Mouse (Mus musculus) left cerebral cortex, postnatal 36 days (tissue): ENCODE data around the gene Arfgap2. TPM values are rescaled to one million over a fixed set of nuclear protein-coding genes. Genes with fewer than 3 reads are reported as not detected.
"Not testable (repeated sequence)": the region's sequence is repeated elsewhere in the genome, so short reads cannot be mapped to it uniquely, and the experiment has no call there.

ENCODE experiments used
- DNase-seq, 2 experiments: peaks; one replicate each; pipeline ENCODE4 v3.0.0; 2021 to 2022; ENCODE audit warnings: low spot score in 2 of 2, mixed read lengths in 1 of 2
- intact Hi-C: fragments of 180-260 bp; cut with DNase I; formaldehyde crosslinking; loops from one replicate; pipeline ENCODE4 v1.15.1; 2025
- total RNA-seq, 2 experiments: library from RNA; stranded (reverse); gene quantifications; 2 replicates each; pipeline ENCODE4 v1.2.3; 2021

Gene Arfgap2
- 10 to 100 TPM; 66.2 to 78.1 TPM for total RNA-seq

DNA sequence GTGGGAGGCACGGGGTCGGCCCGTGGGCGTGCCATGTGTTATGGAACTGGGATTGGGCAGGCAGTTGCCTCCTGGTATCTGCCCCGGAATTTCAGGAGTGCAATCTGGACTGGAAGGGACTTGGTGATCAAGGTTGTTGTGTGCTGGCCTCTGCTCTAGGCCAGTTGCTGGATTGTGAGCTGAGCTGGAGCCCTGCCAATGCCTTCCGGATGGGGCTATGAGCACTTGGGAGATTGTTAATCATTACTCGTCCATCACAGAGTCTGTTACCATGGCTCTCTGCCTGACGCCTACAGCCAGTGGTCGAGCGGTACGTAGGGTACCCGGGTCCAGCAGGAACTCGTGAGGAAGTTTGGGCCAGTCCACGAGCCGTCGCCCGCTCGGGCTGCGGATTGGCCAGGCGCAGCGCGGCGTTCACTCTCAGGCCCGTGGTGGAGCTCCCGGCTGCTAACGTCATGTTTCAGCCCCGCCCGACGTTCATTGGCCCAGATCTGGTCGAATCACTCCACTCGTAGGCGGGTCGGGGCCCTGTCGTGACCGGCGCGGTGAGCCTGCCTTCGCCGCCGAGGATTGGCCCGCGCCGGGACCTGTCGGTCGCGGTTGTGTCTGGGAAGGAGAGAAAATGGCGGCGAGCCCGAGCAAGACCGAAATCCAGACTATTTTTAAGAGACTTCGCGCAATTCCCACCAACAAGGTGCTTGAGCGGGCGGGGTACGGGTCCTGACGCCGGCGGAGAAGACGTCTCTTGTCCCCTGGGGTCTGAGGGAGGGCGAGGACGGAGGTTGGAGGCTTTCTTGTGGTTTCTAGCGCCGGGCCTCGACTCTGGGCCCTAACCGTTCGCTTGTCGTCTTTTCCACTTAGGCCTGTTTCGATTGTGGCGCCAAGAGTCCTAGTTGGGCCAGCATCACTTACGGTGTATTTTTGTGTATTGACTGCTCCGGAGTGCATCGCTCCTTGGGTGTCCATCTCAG lies at the start of gene Arfgap2:
Arfgap2 (plus strand) TSS at position 264 of the 971 bp plus-strand sequence.
- DNase-seq: peak; percentile 99
- intact Hi-C loops: no loop called here

DNA sequence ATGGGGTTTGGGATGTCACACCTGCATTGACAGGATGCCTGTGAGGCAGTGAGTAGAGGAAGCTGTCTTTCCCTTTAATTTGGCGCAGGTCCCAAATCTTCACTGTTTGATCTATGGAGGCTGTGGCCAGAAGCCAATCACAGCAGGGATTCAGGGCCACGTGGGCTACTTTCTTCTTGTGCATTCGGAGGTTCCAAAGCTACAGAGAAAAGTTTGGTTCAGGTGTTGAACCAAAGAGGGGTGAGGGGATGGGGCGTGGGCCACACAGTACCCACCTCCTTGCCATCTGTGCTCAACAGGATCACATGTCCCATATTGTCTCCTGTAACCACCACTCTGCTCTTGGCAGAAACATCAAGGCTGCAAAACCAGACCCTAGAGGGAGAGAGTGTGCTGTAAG lies 47.7 kb upstream of the Arfgap2 start:
- DNase-seq: no peak
- intact Hi-C loops: loop anchor here (2.0 kb wide), 1 partner anchor 14 kb away; the partner anchor contains the start of genes Acp2 and Nr1h3

DNA sequence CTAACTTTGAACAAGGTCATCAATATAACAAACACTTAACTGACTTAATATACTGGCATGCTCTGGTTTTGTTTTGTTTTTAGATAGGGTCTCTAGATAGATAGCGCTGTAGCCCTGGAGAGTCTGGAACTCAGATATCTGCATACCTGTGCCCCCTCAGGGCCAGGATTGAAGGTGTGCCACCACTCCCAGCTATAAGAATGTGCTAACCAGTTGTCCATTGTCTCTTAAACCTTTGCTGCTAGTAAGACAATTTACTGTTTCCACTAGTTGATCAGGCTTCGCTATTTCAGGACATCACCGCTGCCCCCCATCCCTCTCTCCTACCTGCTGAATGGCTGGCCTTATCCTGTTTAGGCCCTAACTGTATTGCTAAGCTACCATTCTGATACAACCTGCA lies 44.3 kb upstream of the Arfgap2 start:
- intact Hi-C loops: no loop called here
- no peak for DNase-seq

DNA sequence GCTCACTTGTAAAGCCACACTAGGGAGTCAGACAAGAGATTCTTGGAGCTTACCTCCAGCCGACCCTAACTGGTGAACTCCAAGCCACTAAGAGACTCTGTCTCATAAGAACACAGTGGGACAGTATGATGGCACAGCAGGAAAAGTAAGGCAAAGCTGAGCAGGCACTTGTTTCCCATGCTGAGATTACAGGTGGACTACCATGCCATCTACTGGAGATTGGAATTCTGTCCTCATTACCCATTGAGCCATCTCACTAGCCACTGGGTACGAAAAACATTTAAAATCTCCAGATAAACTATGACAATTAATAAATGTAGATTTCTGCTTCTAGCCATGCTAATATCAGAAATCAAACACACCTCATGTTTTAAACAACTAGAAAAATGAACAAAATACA lies 41.2 kb upstream of the Arfgap2 start:
- intact Hi-C loops: no loop called here
- DNase-seq: no peak

DNA sequence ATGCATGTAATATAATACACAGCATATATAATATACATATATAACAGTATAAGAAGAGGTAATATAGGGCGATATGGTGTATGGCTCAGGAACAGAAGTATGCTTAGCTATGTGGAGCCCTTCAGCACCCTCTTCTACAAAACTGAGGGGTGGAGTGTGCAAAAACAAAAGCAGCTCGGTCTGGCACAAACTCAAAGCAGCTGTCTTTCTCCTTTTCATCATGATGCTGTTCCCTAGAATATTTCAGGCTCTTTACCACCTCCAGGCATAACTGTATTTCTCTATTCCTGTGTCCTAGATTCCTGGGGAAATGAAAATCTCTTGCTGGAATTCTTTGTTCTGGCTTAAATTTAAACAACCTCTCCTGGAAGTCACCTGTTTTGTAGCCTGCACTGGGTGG lies 35.0 kb upstream of the Arfgap2 start:
- intact Hi-C loops: no loop called here
- DNase-seq: peak; percentile 37 to 46

DNA sequence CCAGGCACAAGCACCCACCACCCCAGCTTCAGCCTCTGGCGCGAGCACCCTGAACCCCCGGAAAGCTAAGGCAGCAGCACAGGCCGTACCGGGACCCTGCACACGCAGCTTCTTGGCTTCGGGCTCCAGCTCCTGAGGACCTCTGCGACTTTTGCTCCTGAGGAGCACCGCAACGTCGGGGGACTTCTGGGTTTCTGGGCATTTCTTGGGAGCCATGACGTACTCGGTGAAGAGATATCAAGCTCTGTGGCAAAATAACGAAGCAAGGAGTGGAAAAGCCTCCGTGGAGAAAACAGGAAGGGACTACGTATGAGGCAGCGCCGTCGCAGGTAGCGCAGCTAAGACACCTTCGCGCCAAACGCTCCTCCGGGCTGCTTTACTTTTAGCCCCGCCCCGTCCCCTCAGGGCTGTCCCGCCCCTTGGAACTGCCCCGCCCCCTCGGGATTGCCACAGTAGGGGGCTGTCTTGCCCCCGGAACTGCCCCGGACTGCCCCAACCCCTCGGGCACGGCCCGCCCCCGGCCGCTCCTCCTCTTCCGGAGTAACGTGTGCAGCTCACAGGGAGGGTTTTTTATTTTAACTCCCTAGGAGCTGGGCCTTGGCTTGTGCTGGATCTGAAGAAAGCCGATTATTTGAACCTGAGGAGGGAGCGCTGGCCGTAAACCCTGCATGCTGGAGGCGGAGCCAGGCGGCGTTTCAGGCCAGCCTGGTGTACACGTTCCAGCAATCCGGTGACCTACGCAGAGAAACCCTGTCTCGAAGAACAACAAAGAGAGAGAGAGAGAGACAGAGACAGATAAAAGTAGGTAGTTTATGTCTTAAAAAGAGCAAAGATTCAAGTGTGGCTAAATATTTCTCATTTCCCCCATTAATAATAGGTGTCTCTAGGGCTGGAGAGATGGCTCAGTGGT lies 27.9 kb upstream of the Arfgap2 start, which contains the start of gene Ddb2:
Ddb2 (minus strand) TSS at position 382 of the 910 bp plus-strand sequence.
- peak; percentile 85 to 86 for DNase-seq
- intact Hi-C loops: loop anchor here (2.0 to 5.0 kb wide), 2 partner anchors 35 to 54 kb away; partner anchors contain the start of genes Acp2, Madd and Nr1h3

DNA sequence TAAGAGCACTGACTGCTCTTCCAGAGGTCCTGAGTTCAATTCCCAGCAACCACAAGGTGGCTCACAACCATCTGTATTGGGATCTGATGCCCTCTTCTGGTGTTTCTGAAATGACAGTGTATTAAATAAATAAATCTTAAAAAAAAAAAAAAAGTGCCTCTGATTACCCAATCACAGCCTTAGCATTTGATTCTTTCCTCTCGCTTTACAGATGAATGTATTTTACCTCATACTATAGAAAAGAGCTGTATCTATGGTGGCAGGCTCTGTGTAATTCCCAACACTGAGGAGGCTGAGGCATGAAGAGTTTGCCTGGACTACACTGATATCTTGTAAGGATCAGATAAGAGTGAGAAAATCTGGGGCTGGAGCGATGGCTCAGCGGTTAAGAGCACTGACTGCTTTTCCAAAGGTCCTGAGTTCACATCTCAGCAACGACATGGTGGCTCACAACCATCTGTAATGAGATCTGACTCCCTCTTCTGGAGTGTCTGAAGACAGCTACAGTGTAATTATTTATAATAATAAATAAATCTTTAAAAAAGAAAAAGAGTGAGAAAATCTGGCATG lies 27.2 kb upstream of the Arfgap2 start:
- not testable (repeated sequence) for DNase-seq
- intact Hi-C loops: loop anchor here (2.0 to 5.0 kb wide), 2 partner anchors 35 to 55 kb away; partner anchors contain the start of genes Acp2, Madd and Nr1h3

DNA sequence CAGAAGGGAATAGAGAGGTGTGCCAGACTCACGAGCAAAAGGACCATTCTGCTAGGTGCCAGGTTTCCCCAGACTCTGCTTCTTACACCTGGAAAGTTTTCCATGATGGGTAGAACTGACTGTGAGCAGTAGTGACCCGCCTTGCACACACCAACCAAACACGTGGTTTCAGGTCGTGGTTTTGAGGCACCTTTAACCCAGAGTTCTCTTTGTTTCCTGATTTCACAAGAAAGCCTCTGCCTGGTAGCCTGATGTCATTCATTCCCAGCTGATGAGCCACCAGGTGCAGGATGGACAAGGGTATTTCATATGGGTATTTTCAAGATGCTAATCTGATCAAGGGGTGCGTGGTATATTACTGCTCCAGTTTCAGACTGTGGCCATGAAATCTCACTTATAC lies 22.2 kb upstream of the Arfgap2 start:
- intact Hi-C loops: no loop called here

DNA sequence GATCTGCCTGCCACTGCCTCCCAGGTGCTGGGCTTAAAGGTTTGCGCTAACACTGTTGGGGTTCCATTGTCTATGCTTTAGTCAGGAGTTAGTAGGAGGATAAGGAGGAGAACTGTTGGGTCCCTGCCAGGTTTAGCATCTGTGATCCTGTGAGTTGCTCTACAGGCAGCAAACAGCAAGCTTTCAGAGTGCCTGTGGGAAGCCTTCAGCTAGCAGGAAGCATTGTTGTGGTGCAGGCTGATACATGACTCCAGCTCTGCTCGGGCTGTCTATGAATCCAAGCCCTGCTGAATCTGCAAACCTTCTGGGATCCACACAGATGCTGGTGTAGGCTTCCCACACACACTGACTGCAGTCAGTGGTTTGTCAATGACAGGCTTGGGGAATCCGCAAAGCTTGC lies 21.4 kb upstream of the Arfgap2 start:
- intact Hi-C loops: no loop called here
- peak; percentile 59 for DNase-seq

More for the DNA sequence above, 22.2 kb upstream of the Arfgap2 start:
- no peak for DNase-seq

DNA sequence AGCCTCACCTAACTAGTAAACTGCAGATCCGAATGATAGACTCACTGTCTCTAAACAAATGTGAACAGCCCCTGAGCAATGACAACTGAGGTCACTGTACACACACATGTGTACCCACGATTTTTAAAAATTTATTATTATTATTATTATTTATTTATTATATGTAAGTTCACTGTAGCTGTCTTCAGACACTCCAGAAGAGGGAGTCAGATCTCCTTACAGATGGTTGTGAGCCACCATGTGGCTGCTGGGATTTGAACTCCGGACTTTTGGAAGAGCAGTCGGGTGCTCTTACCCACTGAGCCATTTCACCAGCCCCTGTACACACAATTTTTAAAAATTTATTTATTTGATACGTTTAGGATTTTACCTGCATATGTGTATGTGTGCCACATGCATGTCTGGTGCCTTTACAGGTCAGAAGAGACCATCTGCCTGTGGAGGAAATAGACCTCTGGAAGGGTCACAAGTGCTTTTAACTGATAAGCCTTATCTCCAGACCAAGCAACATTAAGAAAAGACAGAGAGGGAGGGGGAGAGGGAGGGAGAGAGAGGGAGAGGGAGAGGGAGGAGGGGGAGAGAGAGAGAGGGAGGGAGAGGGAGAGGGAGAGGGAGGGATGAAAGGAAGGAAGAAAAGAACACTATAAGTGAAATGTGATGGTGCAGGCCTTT lies 20.1 kb upstream of the Arfgap2 start:
- intact Hi-C loops: no loop called here
- no peak for DNase-seq

DNA sequence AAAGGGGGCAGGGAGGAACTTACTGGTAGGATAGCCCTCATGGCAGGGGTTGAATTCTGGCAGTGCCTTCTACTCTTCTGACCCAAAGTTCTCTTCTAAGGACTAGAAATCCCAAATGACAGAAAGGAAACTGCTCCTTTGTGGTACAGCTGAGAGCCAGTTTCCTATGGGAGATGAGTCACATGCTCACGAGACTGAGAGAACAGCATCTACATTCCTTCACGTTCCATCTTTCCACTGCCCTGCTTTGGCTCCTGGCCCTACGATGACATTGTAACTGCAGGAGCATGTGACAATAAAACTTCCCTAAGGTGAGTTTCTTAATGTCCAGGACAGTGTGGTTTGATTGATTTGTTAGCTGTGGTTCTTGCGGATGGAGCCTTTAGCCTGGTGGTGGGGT lies 16.4 kb upstream of the Arfgap2 start:
- intact Hi-C loops: no loop called here
- DNase-seq: no peak

DNA sequence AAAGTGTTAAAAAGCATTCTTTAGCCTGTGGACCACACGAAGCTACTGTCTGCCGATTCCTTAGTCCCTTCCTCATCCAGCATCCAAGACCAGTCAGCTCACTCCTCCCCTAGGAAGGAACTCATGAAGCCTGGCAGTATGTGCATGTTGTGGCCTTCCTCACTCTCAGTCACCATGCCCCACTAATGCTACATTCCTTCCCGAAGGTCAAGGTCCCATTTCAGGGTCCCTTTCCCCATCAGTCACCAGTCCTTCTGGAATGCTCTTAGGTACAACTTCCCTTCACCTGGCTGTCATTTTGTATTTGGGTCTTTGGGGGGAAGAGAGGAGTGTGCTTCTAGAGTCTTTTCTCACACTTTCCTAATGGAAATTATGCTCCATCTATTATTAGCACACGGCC lies 12.8 kb upstream of the Arfgap2 start:
- intact Hi-C loops: no loop called here
- DNase-seq: no peak

DNA sequence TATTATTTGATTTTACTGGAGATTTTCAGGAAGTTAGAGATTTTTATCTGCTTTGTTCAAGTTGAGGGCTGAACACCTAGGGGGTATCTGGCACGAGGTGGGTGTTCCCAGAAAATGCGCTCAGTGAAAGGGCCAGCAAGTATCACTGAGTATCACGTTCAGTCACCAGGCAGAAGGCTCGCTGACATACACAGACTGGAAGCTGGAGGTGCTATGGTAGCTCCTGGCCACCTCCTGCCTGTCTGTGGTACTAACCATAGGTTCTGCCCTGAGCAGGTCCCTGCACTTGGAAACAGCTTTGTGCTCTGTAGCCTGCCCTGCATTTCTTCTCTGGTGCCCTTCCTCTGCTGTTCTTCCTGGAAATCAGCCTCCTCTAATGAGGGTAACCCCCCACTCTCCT lies 12.3 kb upstream of the Arfgap2 start:
- DNase-seq: no peak
- intact Hi-C loops: no loop called here

DNA sequence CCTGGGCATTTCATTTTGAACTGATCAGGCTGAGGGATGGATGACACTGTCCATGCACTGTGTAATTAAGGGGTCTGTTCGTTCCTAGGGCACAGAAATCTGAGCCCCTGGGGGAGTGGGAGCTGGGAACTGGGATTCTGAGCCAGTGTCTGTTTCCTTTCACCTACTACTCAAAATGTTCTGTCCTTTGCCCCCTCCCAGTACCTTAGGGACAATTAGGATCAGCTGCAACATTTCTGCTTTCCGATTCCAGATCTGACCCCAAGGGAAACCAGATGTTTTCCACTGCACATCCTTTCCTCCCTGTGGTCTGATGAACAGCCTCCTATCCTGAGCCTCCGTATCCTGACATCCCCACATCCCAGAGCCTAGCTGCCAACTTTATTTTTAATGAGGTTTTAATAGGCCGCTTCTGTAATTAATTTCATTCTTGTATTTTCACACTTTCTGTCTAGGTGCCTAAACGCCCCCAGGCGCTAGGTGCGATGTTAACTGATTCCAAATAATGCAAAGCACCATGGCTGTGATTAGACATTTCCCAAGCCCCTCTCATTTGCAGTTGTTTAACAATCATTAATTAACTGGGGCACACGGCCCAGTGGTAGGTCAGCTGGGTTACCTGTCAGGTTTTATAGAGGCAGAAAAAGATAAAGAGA lies 9.9 kb upstream of the Arfgap2 start:
- intact Hi-C loops: no loop called here
- no peak for DNase-seq

DNA sequence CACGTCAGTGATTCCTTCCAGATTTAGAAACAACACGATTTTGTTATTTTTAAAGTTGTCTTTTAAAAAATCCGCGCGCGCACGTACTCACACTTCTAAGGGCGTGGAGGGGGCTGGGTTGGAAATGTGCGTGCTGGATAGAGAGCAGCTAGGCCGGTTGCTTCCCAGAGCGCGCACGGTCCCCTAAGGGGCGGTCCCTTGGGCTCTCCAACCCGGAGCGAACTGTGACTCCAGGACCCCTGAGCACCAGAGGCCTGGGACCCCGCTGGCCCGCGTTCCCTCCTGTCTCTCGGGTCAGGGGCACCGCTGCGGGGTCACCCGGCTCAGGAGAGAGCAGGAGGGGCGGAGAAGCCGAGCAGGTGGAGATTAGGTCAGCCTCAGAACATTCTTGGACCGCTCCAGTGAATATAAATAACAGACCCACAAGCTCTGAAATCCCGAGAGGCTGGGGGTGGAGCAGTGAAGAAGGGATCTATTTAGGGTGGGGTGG lies 9.1 kb upstream of the Arfgap2 start, which contains the start of gene Pacsin3:
Pacsin3 (plus strand) TSS at position 294 of the 490 bp plus-strand sequence.
- DNase-seq: peak; percentile 49 to 72
- intact Hi-C loops: no loop called here

DNA sequence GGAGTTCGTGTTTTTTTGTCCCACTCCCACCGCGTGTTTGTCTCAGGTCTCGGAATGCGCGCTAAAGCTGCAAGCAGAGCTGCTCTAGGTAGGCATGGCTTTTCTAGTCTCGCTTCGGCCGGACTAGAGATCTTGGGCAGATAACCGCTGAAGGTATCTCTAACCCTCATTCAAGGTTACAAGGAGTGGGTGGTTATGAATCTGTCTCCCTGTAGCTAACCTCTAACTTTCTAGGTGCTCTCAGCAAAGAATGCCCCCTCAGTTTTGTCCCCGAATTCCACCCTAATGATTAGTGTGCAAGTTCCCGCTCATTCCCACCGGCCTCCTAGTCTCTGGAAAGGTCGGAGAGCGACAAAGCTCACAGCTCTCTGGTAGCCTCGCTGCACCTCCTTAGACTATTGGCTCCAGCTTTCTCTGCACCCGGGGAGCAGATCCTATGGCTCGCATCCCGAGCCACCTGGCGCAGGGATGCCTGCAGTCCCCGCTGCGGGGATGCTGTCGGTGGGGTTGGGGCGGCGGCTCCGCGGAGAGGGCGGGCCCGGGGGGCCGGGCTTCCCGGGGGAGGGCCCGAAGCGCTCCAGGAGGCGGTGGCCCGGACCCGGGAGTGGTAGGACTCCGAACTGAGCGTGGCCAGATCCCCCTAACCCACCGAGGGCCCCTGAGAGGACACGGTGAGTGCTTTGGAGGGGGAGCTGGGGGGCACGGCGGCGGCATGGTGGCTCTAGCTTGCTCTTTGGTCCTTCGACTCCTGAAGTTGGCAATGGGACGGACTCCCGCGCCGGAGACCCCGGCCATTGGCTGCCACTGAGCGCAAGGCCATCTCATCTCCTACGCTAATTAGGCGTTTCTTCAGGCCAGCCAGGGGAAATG lies 8.3 kb upstream of the Arfgap2 start:
- DNase-seq: peak; percentile 58 to 73
- intact Hi-C loops: no loop called here
